Mouse (Mus musculus): ENCODE measurements around the gene Kat6b.
A peak's percentile ranks its signal among the peaks of the same experiment; 100 is the strongest.
"Not testable (repeated sequence)": the region's sequence is repeated elsewhere in the genome, so short reads cannot be mapped to it uniquely, and the experiment has no call there.

The Kat6b gene

GRCm38 (mm10) chr14:21484693-21485092 lies 3.5 kb downstream of the Kat6b start:
- DNase-seq (ENCODE audit: low spot score in 2 of 2), result no peak

- no peak for DNase-seq (ENCODE audit: low spot score in 2 of 2)
Observed at GRCm38 (mm10) chr14:21485961-21486520, 4.8 kb downstream of the Kat6b start.

DNA sequence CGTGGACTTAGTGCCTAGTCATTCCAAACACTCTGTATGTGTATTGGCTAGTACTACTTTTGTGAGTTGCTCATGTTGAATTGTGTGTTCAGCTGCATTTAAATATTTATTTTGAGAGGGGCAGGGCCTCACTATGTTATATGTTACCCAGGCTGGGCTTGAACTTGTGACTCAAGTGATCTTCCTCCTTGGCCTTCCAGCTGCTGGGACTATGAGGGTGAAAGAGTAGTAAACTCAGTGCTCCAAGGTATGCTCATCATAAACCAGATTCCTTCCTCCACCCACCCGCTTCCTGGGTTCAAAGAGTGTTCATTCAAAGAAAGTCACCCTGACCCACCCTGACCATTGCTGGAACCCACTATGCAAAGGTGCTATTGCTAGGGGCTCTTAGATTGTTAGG lies 5.9 kb downstream of the Kat6b start:
- DNase-seq (ENCODE audit: low spot score in 2 of 2), result not testable (repeated sequence)

DNA sequence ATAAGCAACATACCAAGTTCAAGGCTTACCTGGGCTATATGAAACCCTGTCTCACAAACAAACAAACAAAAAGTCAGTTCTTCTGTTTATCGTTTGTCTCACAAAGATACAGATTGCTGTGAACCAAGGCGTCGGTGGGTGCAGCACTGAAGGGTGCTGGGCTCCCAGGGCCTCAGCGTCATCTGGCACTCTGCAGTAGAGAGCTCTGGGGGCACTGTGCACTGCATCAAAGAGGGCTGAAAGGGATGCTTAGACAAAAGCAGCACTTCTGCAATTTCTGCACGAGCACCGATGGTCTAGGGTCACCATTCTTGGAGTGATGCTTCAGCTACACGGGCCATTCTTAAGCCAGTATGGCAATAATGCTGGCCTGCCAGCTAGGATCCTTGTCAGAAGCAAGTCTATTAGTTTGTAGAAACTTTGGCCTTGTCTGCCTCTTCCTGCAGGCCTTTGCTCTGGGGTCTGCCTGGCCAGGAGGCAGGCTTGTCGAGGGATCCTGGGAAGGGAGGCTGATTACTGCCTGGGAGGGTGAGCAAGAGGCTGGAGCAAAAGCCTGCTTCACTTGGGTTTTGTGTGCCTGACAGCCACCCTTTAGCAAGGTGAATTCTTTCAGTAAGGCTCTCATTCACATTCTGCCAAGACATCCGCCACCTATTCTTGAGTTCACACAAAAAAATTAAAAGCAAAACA lies 7.3 kb downstream of the Kat6b start:
- not testable (repeated sequence) for DNase-seq (ENCODE audit: low spot score in 2 of 2)

- DNase-seq (ENCODE audit: low spot score in 2 of 2), result no peak
Observed at GRCm38 (mm10) chr14:21489116-21489485, 7.9 kb downstream of the Kat6b start.

DNA sequence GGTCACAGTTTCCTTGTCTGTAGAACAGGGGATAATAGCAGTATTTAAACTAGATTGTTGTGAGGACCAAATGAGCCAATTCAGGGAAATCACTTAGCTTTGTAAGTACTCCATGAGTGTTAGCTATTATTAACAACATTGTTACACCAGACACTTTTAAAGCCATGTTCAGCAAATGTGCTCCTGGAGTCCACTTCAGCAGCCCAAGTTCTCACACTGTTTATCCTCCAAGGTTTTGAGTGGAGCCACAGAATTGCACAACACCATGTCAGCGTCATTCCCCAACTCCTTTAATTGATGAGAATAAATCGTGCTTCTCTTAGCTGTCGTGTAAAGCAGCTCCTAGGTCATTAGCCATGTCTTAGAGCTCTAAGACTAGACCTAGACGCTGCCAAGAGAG lies 8.9 kb downstream of the Kat6b start:
- no peak for DNase-seq (ENCODE audit: low spot score in 2 of 2)

DNA sequence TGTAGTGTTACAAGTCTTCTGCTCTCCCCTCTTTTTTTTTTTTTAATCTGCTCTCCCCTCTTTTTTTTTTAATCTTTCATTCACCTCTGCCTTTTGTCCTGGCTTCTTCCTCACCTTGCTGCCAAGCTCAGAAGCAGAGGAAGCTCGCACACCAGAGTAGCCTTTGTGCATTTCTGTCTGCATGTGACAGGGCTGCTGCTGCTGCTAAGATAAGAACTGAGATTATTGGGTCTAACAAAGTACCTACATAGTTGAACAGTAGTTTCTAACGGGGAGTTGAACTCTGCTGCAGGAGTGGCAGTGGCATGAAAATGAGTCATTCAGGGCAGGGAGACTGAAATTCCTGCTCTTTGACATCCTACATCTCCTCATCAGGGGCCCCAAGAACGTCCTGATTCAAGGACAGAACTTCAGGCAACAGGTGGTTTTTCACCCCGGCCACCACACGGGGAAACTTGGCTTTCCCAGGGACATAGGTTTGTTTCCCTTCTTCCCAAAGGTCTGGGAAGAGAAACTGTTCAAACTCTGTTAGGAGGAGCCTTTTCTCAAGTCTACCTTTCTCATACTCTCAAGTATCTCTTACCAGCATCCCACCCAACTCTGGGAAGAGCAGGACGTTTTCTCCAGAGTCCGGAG lies 17.2 kb downstream of the Kat6b start:
- DNase-seq (ENCODE audit: low spot score in 2 of 2), result no peak

DNA sequence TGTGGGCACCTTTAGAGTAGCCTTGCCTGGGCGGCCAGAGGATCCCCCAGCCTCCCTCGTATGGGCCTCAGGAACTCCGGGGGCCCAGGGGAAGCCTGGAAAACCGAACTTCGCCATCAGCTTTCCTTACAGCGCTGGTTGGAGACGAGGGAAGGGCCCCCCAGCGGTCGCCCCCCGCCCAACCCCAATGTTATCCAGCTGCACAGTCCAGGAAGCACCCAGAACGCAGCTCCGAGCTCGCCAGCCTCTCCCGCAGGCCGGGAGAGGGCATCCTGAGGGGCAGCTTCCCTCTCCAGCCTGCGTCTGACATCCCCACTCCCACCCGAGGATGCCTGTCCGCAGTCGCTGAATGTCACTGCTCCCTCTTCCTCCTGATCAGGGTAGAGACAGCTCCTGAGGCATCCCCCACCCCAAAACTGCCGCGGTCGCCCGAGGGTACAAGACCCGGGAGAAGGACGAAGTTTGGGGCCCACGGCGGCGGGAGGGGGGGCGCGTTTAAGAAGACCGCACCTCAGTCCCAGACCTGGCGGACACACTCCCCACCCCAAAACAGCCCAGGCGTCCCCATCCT lies 17.9 kb downstream of the Kat6b start:
- DNase-seq (ENCODE audit: low spot score in 2 of 2), result peak; percentile 20 to 44

DNA sequence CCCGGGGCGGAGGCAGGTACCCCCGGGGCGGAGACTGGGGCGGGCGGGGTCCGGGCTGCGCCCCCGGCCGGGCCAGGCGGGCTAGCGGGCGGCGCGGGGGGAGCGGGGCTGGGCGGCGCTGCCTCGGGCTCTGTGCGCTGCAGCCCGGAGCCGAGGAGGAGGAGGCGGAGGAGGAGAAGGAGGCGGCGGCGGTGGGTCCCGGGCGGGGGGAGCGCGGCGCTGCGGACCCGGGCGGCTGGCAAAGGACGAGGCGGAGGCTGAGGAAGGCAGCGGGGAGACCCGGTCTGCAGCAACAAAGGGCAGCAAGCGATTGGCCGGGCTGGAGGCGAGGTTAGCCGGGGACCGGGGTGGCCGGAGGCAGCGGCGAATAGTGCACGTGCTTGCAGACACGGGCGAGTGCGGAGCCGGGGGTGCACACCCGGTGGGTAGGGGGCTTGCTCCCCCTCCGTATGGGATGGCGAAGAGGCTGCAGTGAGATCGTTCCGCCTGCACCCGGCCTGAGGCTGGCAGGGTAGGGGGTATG lies 18.5 kb downstream of the Kat6b start:
- peak in 1 of 2 experiments; percentile 62 for DNase-seq (ENCODE audit: low spot score in 2 of 2)

DNA sequence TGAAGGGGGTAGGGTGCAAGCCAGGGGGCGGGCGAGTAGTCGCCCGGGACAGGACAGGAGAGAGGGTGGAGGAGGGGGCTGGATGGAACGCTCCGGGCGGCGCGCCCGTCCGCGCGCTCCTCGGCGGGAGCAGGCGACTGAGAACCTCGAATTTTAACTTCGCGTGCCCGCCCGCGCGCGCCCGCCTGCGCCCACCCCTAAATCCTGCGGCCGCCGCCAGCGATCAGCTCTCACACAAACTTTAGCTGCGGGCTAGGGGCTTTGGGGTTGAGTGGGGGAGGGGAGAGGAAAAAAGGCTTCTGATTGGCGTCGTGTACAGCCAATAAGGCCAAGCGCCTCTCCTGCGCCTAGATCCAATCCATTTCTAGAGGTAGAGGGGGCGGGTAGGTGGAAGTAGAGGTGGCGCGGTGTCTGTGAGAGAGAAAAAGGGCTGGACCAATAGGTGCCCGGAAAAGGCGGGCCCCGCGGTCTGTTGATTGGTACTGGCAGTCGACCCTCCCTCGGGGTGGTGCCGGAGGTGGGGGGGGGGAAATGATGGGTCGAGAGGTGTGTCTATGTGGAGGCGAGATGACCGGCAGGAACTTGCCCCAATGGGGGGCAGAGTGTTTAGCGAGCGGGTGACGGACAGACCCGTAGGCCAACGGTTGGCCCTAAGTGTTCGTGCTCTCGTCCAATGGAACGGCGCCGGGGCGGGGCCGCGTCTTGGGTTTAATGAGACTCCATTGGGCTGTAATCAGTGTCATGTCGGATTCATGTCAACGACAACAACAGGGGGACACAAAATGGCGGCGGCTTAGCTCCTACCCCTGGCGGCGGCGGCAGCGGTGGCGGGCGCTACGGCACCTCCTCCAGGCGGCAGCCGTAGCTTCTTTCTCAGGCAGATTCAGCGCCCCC lies 19.2 kb downstream of the Kat6b start:
- DNase-seq (ENCODE audit: low spot score in 2 of 2), result peak; percentile 100

GRCm38 (mm10) chr14:21501048-21501657 lies 19.9 kb downstream of the Kat6b start:
- no peak for DNase-seq (ENCODE audit: low spot score in 2 of 2)

DNA sequence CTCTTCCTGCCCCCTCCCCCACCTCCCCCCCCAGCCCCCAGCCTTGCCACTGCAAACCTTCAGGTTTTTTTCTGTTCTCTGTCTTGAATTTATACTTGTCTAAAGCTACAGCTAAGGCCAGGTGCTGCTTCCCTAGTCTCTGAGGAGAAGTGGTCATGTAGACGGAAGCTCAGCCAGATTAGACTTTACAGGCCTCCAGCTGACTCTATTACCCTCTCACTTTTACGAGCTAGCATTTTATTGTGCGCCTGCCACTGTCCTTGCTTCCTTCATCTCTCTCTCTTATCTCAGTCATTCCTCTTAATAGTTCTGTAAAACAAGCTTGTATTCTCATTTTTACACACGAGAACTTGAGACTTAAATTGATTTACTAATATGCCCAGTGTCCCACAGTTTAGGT lies 23.8 kb downstream of the Kat6b start:
- no peak for DNase-seq (ENCODE audit: low spot score in 2 of 2)

DNA sequence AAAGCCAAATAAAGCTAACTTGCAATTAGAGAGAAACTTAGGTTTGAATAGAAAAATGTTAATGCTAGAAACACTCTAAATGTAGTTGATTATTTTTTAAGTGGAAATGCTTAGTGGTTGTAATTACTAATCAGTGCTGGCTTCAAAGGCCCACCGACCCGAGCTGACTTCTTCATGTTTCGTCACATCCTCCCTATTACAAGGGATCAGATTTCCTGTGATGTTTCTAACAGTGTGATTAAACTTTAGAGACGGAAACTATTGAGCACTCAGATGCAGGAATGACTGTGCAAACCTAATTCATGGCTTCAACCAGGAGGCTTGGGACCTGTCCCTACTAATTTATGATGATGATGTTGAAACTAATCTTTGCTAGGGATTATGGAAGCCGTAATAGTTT lies 25.8 kb downstream of the Kat6b start:
- DNase-seq (ENCODE audit: low spot score in 2 of 2), result no peak

- no peak for DNase-seq (ENCODE audit: low spot score in 2 of 2)
Observed at GRCm38 (mm10) chr14:21509111-21509905, 28.1 kb downstream of the Kat6b start.

DNA sequence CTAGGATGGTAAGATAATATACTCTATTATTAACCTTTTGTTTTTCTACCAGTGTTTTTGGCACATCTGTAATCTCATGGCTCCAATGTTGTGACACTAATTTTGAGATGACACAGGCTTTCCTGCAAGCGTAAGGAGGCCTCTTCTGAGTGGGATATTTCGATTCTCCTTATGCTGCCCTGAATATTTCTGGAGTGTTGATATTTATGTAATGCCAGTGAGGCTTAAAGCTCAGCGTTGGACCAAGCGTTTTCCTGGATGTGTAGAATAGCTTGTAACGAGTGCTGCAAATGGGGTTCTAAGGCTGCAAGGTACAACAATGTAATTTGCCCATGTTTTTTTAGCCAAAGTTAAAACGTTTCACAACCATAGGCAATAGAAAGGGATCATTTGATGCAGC lies 30.2 kb downstream of the Kat6b start:
- DNase-seq (ENCODE audit: low spot score in 2 of 2), result no peak

- DNase-seq (ENCODE audit: low spot score in 2 of 2), result no peak
Observed at GRCm38 (mm10) chr14:21515505-21515904, 34.3 kb downstream of the Kat6b start.

DNA sequence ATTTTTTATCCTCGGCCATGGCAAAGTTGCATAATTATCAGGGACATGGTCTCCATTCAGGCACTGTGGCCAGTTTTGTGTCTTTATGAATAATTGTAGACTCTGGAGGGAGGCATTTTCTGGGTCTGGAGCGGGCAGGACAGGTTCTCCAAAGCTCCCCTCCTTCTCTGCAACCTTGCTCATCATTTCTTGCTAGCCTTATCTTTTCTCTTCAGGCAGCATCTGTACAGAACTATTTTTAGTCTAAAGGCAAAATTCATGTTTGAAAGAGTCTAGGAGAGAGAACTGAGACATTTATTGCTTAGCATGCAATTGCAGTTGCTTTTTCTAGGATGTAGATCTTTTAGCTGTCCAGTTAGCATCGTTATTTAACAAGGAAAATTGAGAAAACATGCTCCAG lies 38.1 kb downstream of the Kat6b start:
- DNase-seq (ENCODE audit: low spot score in 2 of 2), result no peak

DNA sequence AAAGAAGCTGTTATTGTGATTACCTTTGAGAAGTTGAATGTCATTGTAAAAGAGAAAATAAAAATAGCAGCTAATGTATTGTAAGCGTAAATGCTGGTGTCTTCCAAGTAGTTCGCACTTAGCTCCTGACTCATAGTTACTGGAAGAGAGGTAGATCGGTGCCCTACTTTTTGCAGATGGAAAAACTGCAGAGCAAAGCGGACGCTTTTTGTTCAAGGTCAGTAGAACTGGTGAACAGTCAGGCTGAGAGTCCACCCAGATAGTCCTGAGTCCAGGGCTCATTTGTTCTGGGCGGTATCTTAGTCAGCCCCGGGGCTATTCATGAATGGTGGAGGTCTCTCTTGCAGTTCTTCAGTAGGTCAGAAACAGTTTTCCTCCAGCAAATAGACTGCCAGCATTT lies 39.3 kb downstream of the Kat6b start:
- no peak for DNase-seq (ENCODE audit: low spot score in 2 of 2)

- DNase-seq (ENCODE audit: low spot score in 2 of 2), result not testable (repeated sequence)
Observed at GRCm38 (mm10) chr14:21521496-21521895, 40.3 kb downstream of the Kat6b start.

GRCm38 (mm10) chr14:21522312-21522978 lies 41.2 kb downstream of the Kat6b start:
- DNase-seq (ENCODE audit: low spot score in 2 of 2), result no peak

All from heart, adult 9 months (tissue).